In the genomic region with DNA sequence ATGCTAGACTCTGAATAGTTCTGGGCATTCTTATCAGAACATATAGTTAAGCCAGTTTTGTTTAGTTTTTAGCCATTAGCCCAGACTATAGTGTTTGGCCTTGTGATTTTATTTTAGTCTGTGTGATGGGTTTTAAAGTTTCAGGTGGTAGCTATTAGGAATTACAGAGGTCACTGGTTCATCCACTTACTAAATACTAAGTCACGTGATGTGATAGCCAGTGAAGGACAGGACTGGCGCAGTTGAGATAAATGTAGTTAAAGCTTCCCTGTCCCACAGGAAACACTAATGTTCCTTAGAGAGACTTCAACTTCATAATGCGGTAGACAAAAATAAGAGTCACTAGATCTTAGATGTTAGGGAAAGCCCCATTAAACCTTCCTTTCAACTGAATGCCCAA, we compare ENCODE assay signal across 8 mouse cellular contexts. TPM values are rescaled to one million over a fixed set of nuclear protein-coding genes. Genes with fewer than 3 reads are reported as not detected.
DNase-seq lines count a peak whose midpoint lies in the region; ATAC-seq and TF ChIP-seq lines count a peak whose summit lies in the region.

No protein-coding gene starts in this region.

- H3K79me2 ChIP-seq in heart, adult 2 months (replicated peaks; ENCODE audit: control insufficient read depth, insufficient read depth, low read length), result no peaks in the 10 kb centered on the region

- no peaks in the 10 kb centered on the region for H3K27me3 ChIP-seq in heart, adult 2 months (ENCODE audit: control insufficient read depth, insufficient read depth, low read length)
- H3K27me3 ChIP-seq in E14TG2a.4 (ENCODE audit: insufficient read depth, low read length), result no peaks in the 10 kb centered on the region
- H3K27me3 ChIP-seq in forebrain, embryonic 15.5 days, result no peaks in the 10 kb centered on the region
- H3K27me3 ChIP-seq in liver, embryonic 16.5 days (ENCODE audit: control insufficient read depth, insufficient read depth, low read depth, low read length), result no peaks in the 10 kb centered on the region

- TF ChIP-seq CTCF in heart, adult 2 months (IDR thresholded peaks at IDR 0.05), result no peak
- TF ChIP-seq CTCF in E14TG2a.4 (conservative IDR thresholded peaks at IDR 0.05; ENCODE audit: low read length), result no peak

- H3K27ac ChIP-seq in heart, adult 2 months, result no peak overlapping the region
- H3K27ac ChIP-seq in forebrain, embryonic 15.5 days (replicated peaks), result no peak overlapping the region
- H3K27ac ChIP-seq in liver, embryonic 16.5 days (ENCODE audit: low read length), result peak overlapping the region; percentile 83

- H3K4me3 ChIP-seq in heart, adult 2 months, result peak overlapping the region; percentile 82; the same call in 1 of the 2 replicates
- H3K4me3 ChIP-seq in E14TG2a.4 (replicated peaks; ENCODE audit: low read length), result peak overlapping the region; percentile 83
- H3K4me3 ChIP-seq in forebrain, embryonic 15.5 days, result peak overlapping the region; percentile 95
- H3K4me3 ChIP-seq in liver, embryonic 16.5 days (ENCODE audit: low read depth, low read length), result peak overlapping the region; percentile 87

- TF ChIP-seq EP300 in heart, adult 2 months (IDR thresholded peaks at IDR 0.05; ENCODE audit: insufficient read depth, low read depth, low read length), result no peak

- no peaks in the 10 kb centered on the region for H3K9me3 ChIP-seq in E14TG2a.4 (ENCODE audit: low read length)
- no peaks in the 10 kb centered on the region for H3K9me3 ChIP-seq in forebrain, embryonic 15.5 days
- no peaks in the 10 kb centered on the region for H3K9me3 ChIP-seq in liver, embryonic 16.5 days (replicated peaks; ENCODE audit: control insufficient read depth, low read length)

- 52% methylated on average over 3 of the region's 3 CpGs for WGBS in heart, adult 2 months
- WGBS in forebrain, embryonic 15.5 days, result 82% methylated on average over 3 of the region's 3 CpGs
- 39% methylated on average over 3 of the region's 3 CpGs for WGBS in liver, embryonic 16.5 days (ENCODE audit: insufficient replicate concordance)

- H3K36me3 ChIP-seq in heart, adult 2 months (ENCODE audit: control insufficient read depth, insufficient read depth, low read length), result no peaks in the 10 kb centered on the region; the same call in 1 of the 2 replicates
- peaks cover 34% of the 10 kb centered on the region for H3K36me3 ChIP-seq in E14TG2a.4 (ENCODE audit: insufficient read depth, low read length)
- no peaks in the 10 kb centered on the region; the same call in 1 of the 2 replicates for H3K36me3 ChIP-seq in forebrain, embryonic 15.5 days
- H3K36me3 ChIP-seq in liver, embryonic 16.5 days (ENCODE audit: control insufficient read depth, insufficient read depth), result no peaks in the 10 kb centered on the region; the same call in 1 of the 2 replicates

- no peak overlapping the region for H3K9ac ChIP-seq in heart, adult 2 months (ENCODE audit: low read depth, low read length)
- peak overlapping the region; percentile 91 for H3K9ac ChIP-seq in forebrain, embryonic 15.5 days (replicated peaks)
- H3K9ac ChIP-seq in liver, embryonic 16.5 days (ENCODE audit: low read depth, low read length), result peak overlapping the region; percentile 79

- DNase-seq in heart, adult 2 months, result no peak
- DNase-seq in heart, adult 8-10 months (ENCODE audit: low spot score), result no peak
- no peak for DNase-seq in urinary bladder, postnatal 10 days (ENCODE audit: low spot score)

- TF ChIP-seq POLR2A in heart, adult 2 months (IDR thresholded peaks at IDR 0.05; ENCODE audit: insufficient read depth, low read depth, low read length), result no peak

- intact Hi-C loops in heart, adult 2 months (cut with DNase I), result loop anchor here (2.0 to 5.0 kb wide), 3 partner anchors 16 to 109 kb away; no protein-coding TSS in a partner anchor

- peak overlapping the region; percentile 64 for H3K4me2 ChIP-seq in forebrain, embryonic 15.5 days (replicated peaks)
- peak overlapping the region; percentile 92 for H3K4me2 ChIP-seq in liver, embryonic 16.5 days (ENCODE audit: low read depth, low read length)

- H3K4me1 ChIP-seq in heart, adult 2 months (ENCODE audit: control insufficient read depth, insufficient read depth, low read length), result peaks cover 4% of the 10 kb centered on the region
- H3K4me1 ChIP-seq in E14TG2a.4 (replicated peaks; ENCODE audit: low read depth, low read length), result peaks cover 16% of the 10 kb centered on the region
- H3K4me1 ChIP-seq in forebrain, embryonic 15.5 days, result peaks cover 36% of the 10 kb centered on the region
- peaks cover 18% of the 10 kb centered on the region for H3K4me1 ChIP-seq in liver, embryonic 16.5 days (ENCODE audit: control insufficient read depth, low read depth, low read length)

- no peak for ATAC-seq in forebrain, embryonic 15.5 days (replicated peaks)
- ATAC-seq in liver, embryonic 16.5 days (ENCODE audit: low read depth), result no peak
- no peak for ATAC-seq in frontal cortex, adult (ENCODE audit: low TSS enrichment)
- ATAC-seq in megakaryocyte-erythroid progenitor cell, adult 5-6 weeks (replicated peaks; ENCODE audit: low FRiP score, low TSS enrichment, poor library complexity, severe bottlenecking), result no peak

RNA-seq across cellular contexts. Expression of a gene that starts 0.8 kb away (rescaled TPM):
- 1 to 10 TPM; 1.3 to 2.7 TPM for total RNA-seq in heart, adult 2 months (2021)
- polyA plus RNA-seq in heart, adult 2 months (2012; rRNA removed), result 1.6 and 2.2 TPM in 2 replicates
- 1 to 10 TPM; 1.1 to 2.3 (median 1.9) TPM for total RNA-seq in heart, adult 8-10 months (2022)
- 11.2 and 11.8 TPM in 2 replicates for polyA plus RNA-seq in forebrain, embryonic 15.5 days (2015; fragmentation: Nextera tagmentation; extraction: Ambion mirVana)
- polyA plus RNA-seq in liver, embryonic 16.5 days (2015; fragmentation: Nextera tagmentation; extraction: Ambion mirVana), result 0.64 and 0.67 TPM in 2 replicates
- total RNA-seq in megakaryocyte-erythroid progenitor cell, adult 5-6 weeks (2014; fragmentation: Nextera tagmentation), result 11.9 and 19.4 TPM in 2 replicates
- total RNA-seq in megakaryocyte-erythroid progenitor cell, adult 5-6 weeks (2017), result 9.3 and 12.4 TPM in 2 replicates

RNA-seq across cellular contexts. Expression of a gene that starts 1.0 kb away (rescaled TPM):
- total RNA-seq in heart, adult 2 months (2021), result 1 to 10 TPM; 4.3 TPM
- 2.3 and 4.9 TPM in 2 replicates for polyA plus RNA-seq in heart, adult 2 months (2012; rRNA removed)
- total RNA-seq in heart, adult 8-10 months (2022), result 1 to 10 TPM; 3.2 to 4.7 (median 4.4) TPM
- 15.5 and 19.7 TPM in 2 replicates for polyA plus RNA-seq in forebrain, embryonic 15.5 days (2015; fragmentation: Nextera tagmentation; extraction: Ambion mirVana)
- polyA plus RNA-seq in liver, embryonic 16.5 days (2015; fragmentation: Nextera tagmentation; extraction: Ambion mirVana), result 3.1 TPM in 2 replicates
- total RNA-seq in megakaryocyte-erythroid progenitor cell, adult 5-6 weeks (2014; fragmentation: Nextera tagmentation), result 8.5 and 21.8 TPM in 2 replicates
- 6.3 and 9.0 TPM in 2 replicates for total RNA-seq in megakaryocyte-erythroid progenitor cell, adult 5-6 weeks (2017)
